Mouse (Mus musculus) stomach, embryonic 15.5 days (tissue): ENCODE data around the gene Cacna1e. TPM values are rescaled to one million over a fixed set of nuclear protein-coding genes. Genes with fewer than 3 reads are reported as not detected.

Source experiments
- polyA plus RNA-seq: library from polyadenylated mRNA; unstranded; fragments of >200 nt; fragmentation: Nextera tagmentation; extraction: Ambion mirVana; gene quantifications from 2 replicates; pipeline ENCODE4 v1.2.1, GENCODE M21; 2015

Gene Cacna1e
- polyA plus RNA-seq, 1 experiment from 2014 or later: 1.3 TPM

Other genes starting within 250 kb of the Cacna1e start
- 5.8 TPM in 2 replicates for gene Ier5, start 215.1 kb upstream of the Cacna1e start, polyA plus RNA-seq